Mouse (Mus musculus): ENCODE measurements around the gene Wfdc16. TPM values are rescaled to one million over a fixed set of nuclear protein-coding genes. Genes with fewer than 3 reads are reported as not detected.

Wfdc16 gene
- polyA plus RNA-seq, 1 experiment from 2014 or later, result not detected

Other genes with a start within 250 kb of the Wfdc16 start
- 0.66 and 0.75 TPM in 2 replicates for gene Slpi, start 249.7 kb downstream of the Wfdc16 start, polyA plus RNA-seq (2015; fragmentation: Nextera tagmentation; extraction: Ambion mirVana)
- 0.06 and 0.15 TPM in 2 replicates for gene Rbpjl, start 235.7 kb downstream of the Wfdc16 start, polyA plus RNA-seq (2015; fragmentation: Nextera tagmentation; extraction: Ambion mirVana)
- 3.8 TPM in 2 replicates for gene Matn4, start 233.6 kb downstream of the Wfdc16 start, polyA plus RNA-seq (2015; fragmentation: Nextera tagmentation; extraction: Ambion mirVana)
- 13.0 and 15.3 TPM in 2 replicates for gene Sdc4, start 194.9 kb downstream of the Wfdc16 start, polyA plus RNA-seq (2015; fragmentation: Nextera tagmentation; extraction: Ambion mirVana)
- gene Sys1, start 181.8 kb downstream of the Wfdc16 start, polyA plus RNA-seq (2015; fragmentation: Nextera tagmentation; extraction: Ambion mirVana), result 89.7 and 95.6 TPM in 2 replicates
- 4.1 and 12.3 TPM in 2 replicates for gene Gm20458, start 177.8 kb downstream of the Wfdc16 start, polyA plus RNA-seq (2015; fragmentation: Nextera tagmentation; extraction: Ambion mirVana)
- gene Trp53tg5, start 165.1 kb downstream of the Wfdc16 start, polyA plus RNA-seq (2015; fragmentation: Nextera tagmentation; extraction: Ambion mirVana), result not detected in 2 replicates
- gene Dbndd2, start 152.7 kb downstream of the Wfdc16 start, polyA plus RNA-seq (2015; fragmentation: Nextera tagmentation; extraction: Ambion mirVana), result 23.8 and 27.3 TPM in 2 replicates
- 97.7 and 101 TPM in 2 replicates for gene Pigt, start 141.3 kb downstream of the Wfdc16 start, polyA plus RNA-seq (2015; fragmentation: Nextera tagmentation; extraction: Ambion mirVana)
- 2.9 TPM in 2 replicates for gene Wfdc2, start 76.4 kb downstream of the Wfdc16 start, polyA plus RNA-seq (2015; fragmentation: Nextera tagmentation; extraction: Ambion mirVana)
- not detected in 2 replicates for gene Spint3, start 65.3 kb downstream of the Wfdc16 start, polyA plus RNA-seq (2015; fragmentation: Nextera tagmentation; extraction: Ambion mirVana)
- 0.20 TPM in 2 replicates for gene Wfdc6a, start 53.3 kb downstream of the Wfdc16 start, polyA plus RNA-seq (2015; fragmentation: Nextera tagmentation; extraction: Ambion mirVana)
- gene Eppin, start 45.2 kb downstream of the Wfdc16 start, polyA plus RNA-seq (2015; fragmentation: Nextera tagmentation; extraction: Ambion mirVana), result not detected in 2 replicates
- not detected in 2 replicates for gene Wfdc6b, start 25.3 kb downstream of the Wfdc16 start, polyA plus RNA-seq (2015; fragmentation: Nextera tagmentation; extraction: Ambion mirVana)
- gene Wfdc8, start 25.2 kb downstream of the Wfdc16 start, polyA plus RNA-seq (2015; fragmentation: Nextera tagmentation; extraction: Ambion mirVana), result not detected in 2 replicates
- not detected in 2 replicates for gene Wfdc10, start 17.2 kb upstream of the Wfdc16 start, polyA plus RNA-seq (2015; fragmentation: Nextera tagmentation; extraction: Ambion mirVana)
- gene Wfdc9, start 17.8 kb upstream of the Wfdc16 start, polyA plus RNA-seq (2015; fragmentation: Nextera tagmentation; extraction: Ambion mirVana), result not detected in 2 replicates
- gene Wfdc11, start 35.3 kb upstream of the Wfdc16 start, polyA plus RNA-seq (2015; fragmentation: Nextera tagmentation; extraction: Ambion mirVana), result not detected in 2 replicates
- gene Wfdc13, start 46.3 kb upstream of the Wfdc16 start, polyA plus RNA-seq (2015; fragmentation: Nextera tagmentation; extraction: Ambion mirVana), result 0.15 TPM in 1 of 2 replicates, not detected in the other
- gene Spint4, start 59.7 kb upstream of the Wfdc16 start, polyA plus RNA-seq (2015; fragmentation: Nextera tagmentation; extraction: Ambion mirVana), result not detected in 2 replicates
- not detected in 2 replicates for gene Spint5, start 76.5 kb upstream of the Wfdc16 start, polyA plus RNA-seq (2015; fragmentation: Nextera tagmentation; extraction: Ambion mirVana)
- gene Wfdc3, start 107.1 kb upstream of the Wfdc16 start, polyA plus RNA-seq (2015; fragmentation: Nextera tagmentation; extraction: Ambion mirVana), result 1.6 and 1.7 TPM in 2 replicates
- gene Dnttip1, start 107.2 kb upstream of the Wfdc16 start, polyA plus RNA-seq (2015; fragmentation: Nextera tagmentation; extraction: Ambion mirVana), result 55.9 and 60.0 TPM in 2 replicates
- gene Ube2c, start 131.1 kb upstream of the Wfdc16 start, polyA plus RNA-seq (2015; fragmentation: Nextera tagmentation; extraction: Ambion mirVana), result 69.0 and 75.0 TPM in 2 replicates
- 0.68 and 44.8 TPM in 2 replicates for gene Tnnc2, start 141.2 kb upstream of the Wfdc16 start, polyA plus RNA-seq (2015; fragmentation: Nextera tagmentation; extraction: Ambion mirVana)
- gene Snx21, start 147.0 kb upstream of the Wfdc16 start, polyA plus RNA-seq (2015; fragmentation: Nextera tagmentation; extraction: Ambion mirVana), result 45.3 and 47.5 TPM in 2 replicates
- 22.2 TPM in 2 replicates for gene Acot8, start 166.1 kb upstream of the Wfdc16 start, polyA plus RNA-seq (2015; fragmentation: Nextera tagmentation; extraction: Ambion mirVana)
- gene Zswim3, start 166.3 kb upstream of the Wfdc16 start, polyA plus RNA-seq (2015; fragmentation: Nextera tagmentation; extraction: Ambion mirVana), result 16.4 and 17.1 TPM in 2 replicates
- 26.1 and 32.7 TPM in 2 replicates for gene Zswim1, start 183.9 kb upstream of the Wfdc16 start, polyA plus RNA-seq (2015; fragmentation: Nextera tagmentation; extraction: Ambion mirVana)
- gene Spata25, start 189.7 kb upstream of the Wfdc16 start, polyA plus RNA-seq (2015; fragmentation: Nextera tagmentation; extraction: Ambion mirVana), result not detected in 2 replicates
- 108 and 114 TPM in 2 replicates for gene Ctsa, start 194.1 kb upstream of the Wfdc16 start, polyA plus RNA-seq (2015; fragmentation: Nextera tagmentation; extraction: Ambion mirVana)
- 6.7 and 7.8 TPM in 2 replicates for gene Neurl2, start 194.7 kb upstream of the Wfdc16 start, polyA plus RNA-seq (2015; fragmentation: Nextera tagmentation; extraction: Ambion mirVana)
- 127 and 140 TPM in 2 replicates for gene Pltp, start 218.9 kb upstream of the Wfdc16 start, polyA plus RNA-seq (2015; fragmentation: Nextera tagmentation; extraction: Ambion mirVana)
- 71.3 and 77.6 TPM in 2 replicates for gene Pcif1, start 240.5 kb upstream of the Wfdc16 start, polyA plus RNA-seq (2015; fragmentation: Nextera tagmentation; extraction: Ambion mirVana)